Mouse (Mus musculus) 3134 (cell line): ENCODE measurements at regions not wholly inside any gene's neighbourhood (a gene's known extent, or its start where the extent isn't known, plus 50 kb on each side); places are given as distances from the start of the nearest gene placed in this dataset.

ENCODE experiments used
- DNase-seq: peaks from one replicate; pipeline ENCODE4 v3.0.0-alpha.2; 2011; ENCODE audit warnings: low spot score; ENCODE audit not compliant: insufficient read length; ENCODE audit errors: extremely low read depth

GRCm38 (mm10) chr5:103374162-103374561 lies 50.8 kb upstream of the Ptpn13 start:
- no peak for DNase-seq

GRCm38 (mm10) chr5:103373089-103373488 lies 51.9 kb upstream of the Ptpn13 start:
- DNase-seq = no peak

- DNase-seq = no peak
These were observed 54.5 kb upstream of the Ptpn13 start for GRCm38 (mm10) chr5:103370456-103370855.

GRCm38 (mm10) chr5:103368993-103369392 lies 56.0 kb upstream of the Ptpn13 start:
- no peak for DNase-seq

GRCm38 (mm10) chr5:103367201-103367671 lies 57.8 kb upstream of the Ptpn13 start:
- no peak for DNase-seq

- no peak for DNase-seq
These were observed 59.1 kb upstream of the Ptpn13 start for GRCm38 (mm10) chr5:103365700-103366448.

GRCm38 (mm10) chr5:103364791-103365699 lies 59.9 kb upstream of the Ptpn13 start:
- DNase-seq = no peak

- no peak for DNase-seq
These were observed 64.2 kb upstream of the Ptpn13 start for GRCm38 (mm10) chr5:103360775-103361247.

- DNase-seq = no peak
These were observed 64.6 kb upstream of the Ptpn13 start for GRCm38 (mm10) chr5:103360360-103360759.

GRCm38 (mm10) chr5:103357558-103357957 lies 67.4 kb upstream of the Ptpn13 start:
- DNase-seq = no peak

GRCm38 (mm10) chr5:103356500-103356899 lies 68.5 kb upstream of the Ptpn13 start:
- peak; percentile 41 for DNase-seq

- DNase-seq = no peak
These were observed 69.4 kb upstream of the Ptpn13 start for GRCm38 (mm10) chr5:103355372-103356300.

- no peak for DNase-seq
These were observed 81.1 kb upstream of the Ptpn13 start for GRCm38 (mm10) chr5:103343869-103344268.

GRCm38 (mm10) chr5:103341456-103341855 lies 83.5 kb upstream of the Ptpn13 start:
- no peak for DNase-seq

- no peak for DNase-seq
These were observed 84.4 kb upstream of the Ptpn13 start for GRCm38 (mm10) chr5:103340626-103341025.

- no peak for DNase-seq
These were observed 88.1 kb upstream of the Ptpn13 start for GRCm38 (mm10) chr5:103336689-103337490.

GRCm38 (mm10) chr5:103335916-103336688 lies 88.9 kb upstream of the Ptpn13 start:
- DNase-seq = no peak

- no peak for DNase-seq
These were observed 98.6 kb upstream of the Ptpn13 start for GRCm38 (mm10) chr5:103326412-103326811.

- no peak for DNase-seq
These were observed 104.7 kb upstream of the Ptpn13 start for GRCm38 (mm10) chr5:103320341-103320740.
